Mouse (Mus musculus): ENCODE measurements around the gene Rnd2. TPM values are rescaled to one million over a fixed set of nuclear protein-coding genes. Genes with fewer than 3 reads are reported as not detected.
A peak's percentile ranks its signal among the peaks of the same experiment; 100 is the strongest.
"Not testable (repeated sequence)": the region's sequence is repeated elsewhere in the genome, so short reads cannot be mapped to it uniquely, and the experiment has no call there.

Rnd2 gene
- polyA plus RNA-seq, 1 experiment from 2014 or later: 51.0 TPM

DNA sequence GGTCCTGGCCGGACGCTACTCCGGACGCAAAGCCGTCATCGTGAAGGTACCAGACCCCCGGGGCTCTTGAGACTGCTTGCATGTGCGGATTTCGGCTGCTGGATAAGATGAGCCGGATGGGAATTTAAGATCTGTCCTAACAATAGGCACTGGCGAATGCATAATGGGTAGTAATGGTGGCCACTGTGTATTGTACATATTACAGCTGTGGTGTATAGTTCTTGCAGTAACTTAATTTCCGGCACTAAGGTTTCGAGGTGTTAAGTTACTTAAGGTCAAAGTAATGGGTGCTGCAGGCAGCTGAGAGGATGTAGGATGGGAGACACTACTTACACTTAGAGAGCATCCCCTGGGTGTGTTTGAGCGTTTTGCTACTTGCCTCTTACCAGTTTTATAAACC is 22.0 kb upstream of the Rnd2 start:
- H3K9me3 ChIP-seq (ENCODE audit: control insufficient read depth, low read length): no peaks in the 10 kb centered on the region
- DNase-seq (ENCODE audit: low spot score) (no peak), ATAC-seq (ENCODE audit: low FRiP score) (peak; percentile 1; the same call in 1 of the 2 replicates)
- peak overlapping the region; percentile 93 for H3K9ac ChIP-seq
- WGBS: 2% methylated on average over 14 of the region's 14 CpGs
- peaks cover 14% of the 10 kb centered on the region for H3K4me1 ChIP-seq (replicated peaks; ENCODE audit: control insufficient read depth, insufficient read depth, low read length)
- peak overlapping the region; percentile 94 for H3K27ac ChIP-seq
- H3K4me3 ChIP-seq (replicated peaks; ENCODE audit: low read length): peak overlapping the region; percentile 77
- H3K27me3 ChIP-seq (ENCODE audit: control insufficient read depth, insufficient read depth, low read length): no peaks in the 10 kb centered on the region
- peak overlapping the region; percentile 97 for H3K4me2 ChIP-seq (replicated peaks)
- H3K36me3 ChIP-seq (replicated peaks; ENCODE audit: control insufficient read depth, insufficient read depth): peaks cover 31% of the 10 kb centered on the region

DNA sequence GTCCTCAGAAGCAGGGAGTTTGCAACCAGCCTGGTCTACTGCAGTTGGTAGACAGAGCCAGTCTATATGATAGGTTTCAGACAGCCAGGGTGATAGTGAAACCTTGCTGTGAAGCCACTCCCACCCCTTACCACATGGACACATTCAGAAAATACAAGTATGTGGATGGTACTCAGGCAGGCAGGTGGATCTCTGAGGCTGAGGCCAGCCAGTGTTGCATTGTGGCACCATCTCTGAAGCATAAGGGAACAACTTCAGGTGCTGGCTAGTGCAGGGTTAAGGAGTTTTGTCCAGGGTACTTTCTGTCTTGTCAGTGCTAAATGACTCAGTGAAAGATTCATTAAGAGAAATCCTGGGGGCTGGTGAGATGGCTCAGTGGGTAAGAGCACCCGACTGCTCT is 18.5 kb upstream of the Rnd2 start:
- Histone ChIP-seq H3K36me3 (replicated peaks; ENCODE audit: control insufficient read depth, insufficient read depth) (peaks cover 31% of the 10 kb centered on the region), H3K4me3 (replicated peaks; ENCODE audit: low read length) (no peak overlapping the region), H3K9ac (no peak overlapping the region), H3K27ac (no peak overlapping the region), H3K27me3 (ENCODE audit: control insufficient read depth, insufficient read depth, low read length) (no peaks in the 10 kb centered on the region), H3K9me3 (ENCODE audit: control insufficient read depth, low read length) (no peaks in the 10 kb centered on the region), H3K4me1 (replicated peaks; ENCODE audit: control insufficient read depth, insufficient read depth, low read length) (peaks cover 14% of the 10 kb centered on the region), H3K4me2 (replicated peaks) (no peak overlapping the region)
- ATAC-seq (ENCODE audit: low FRiP score) (no peak), DNase-seq (ENCODE audit: low spot score) (no peak)
- WGBS: 86% methylated on average over 1 of the region's 1 CpGs

DNA sequence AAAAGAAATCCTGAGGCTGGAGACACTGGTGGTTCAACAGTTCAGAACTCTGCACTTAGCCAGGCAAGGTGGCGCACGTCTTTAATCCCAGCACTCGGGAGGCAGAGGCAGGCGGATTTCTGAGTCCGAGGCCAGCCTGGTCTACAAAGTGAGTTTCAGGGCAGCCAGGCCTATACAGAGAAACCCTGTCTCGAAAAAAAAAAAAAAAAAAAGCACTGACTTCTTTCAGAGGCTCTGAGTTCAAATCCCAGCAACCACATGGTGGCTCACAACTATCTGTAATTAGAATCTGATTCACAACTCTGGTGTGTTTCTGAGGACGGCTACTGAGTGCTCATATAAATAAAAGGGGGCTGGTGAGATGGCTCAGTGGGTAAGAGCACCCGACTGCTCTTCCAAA is 17.9 kb upstream of the Rnd2 start:
- WGBS: 96% methylated on average over 8 of the region's 8 CpGs

DNA sequence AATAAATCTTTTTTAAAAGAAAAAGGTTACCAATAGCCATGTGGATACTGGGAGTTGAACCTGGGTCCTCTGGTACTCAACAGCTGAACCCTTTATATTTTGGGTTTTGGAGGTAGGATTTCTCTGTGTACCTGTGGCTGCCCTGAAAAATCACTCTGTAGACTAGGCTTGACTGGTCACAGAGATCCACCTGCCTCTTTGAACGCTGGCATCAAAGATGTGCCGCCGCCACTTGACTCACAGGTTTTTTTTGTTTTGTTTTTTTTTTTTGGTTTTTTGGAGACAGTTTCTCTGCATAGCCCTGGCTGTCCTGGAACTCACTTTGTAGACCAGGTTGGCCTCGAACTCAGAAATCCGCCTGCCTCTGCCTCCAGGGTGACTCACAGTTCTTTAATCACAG is 17.0 kb upstream of the Rnd2 start:
- no peak for ATAC-seq (ENCODE audit: low FRiP score)
- Histone ChIP-seq H3K27me3 (ENCODE audit: control insufficient read depth, insufficient read depth, low read length) (no peaks in the 10 kb centered on the region), H3K4me2 (replicated peaks) (no peak overlapping the region), H3K4me1 (replicated peaks; ENCODE audit: control insufficient read depth, insufficient read depth, low read length) (peaks cover 14% of the 10 kb centered on the region), H3K36me3 (replicated peaks; ENCODE audit: control insufficient read depth, insufficient read depth) (peaks cover 31% of the 10 kb centered on the region), H3K4me3 (replicated peaks; ENCODE audit: low read length) (no peak overlapping the region), H3K9me3 (ENCODE audit: control insufficient read depth, low read length) (no peaks in the 10 kb centered on the region), H3K27ac (no peak overlapping the region), H3K9ac (no peak overlapping the region)
- no peak for DNase-seq (ENCODE audit: low spot score)
- 85% methylated on average over 5 of the region's 5 CpGs for WGBS

More for the DNA sequence above, 17.9 kb upstream of the Rnd2 start:
- peaks cover 31% of the 10 kb centered on the region for H3K36me3 ChIP-seq (replicated peaks; ENCODE audit: control insufficient read depth, insufficient read depth)
- not testable (repeated sequence) for DNase-seq (ENCODE audit: low spot score); H3K27ac ChIP-seq; H3K4me3 ChIP-seq (replicated peaks; ENCODE audit: low read length); H3K9ac ChIP-seq; H3K4me2 ChIP-seq (replicated peaks); H3K9me3 ChIP-seq (ENCODE audit: control insufficient read depth, low read length); ATAC-seq (ENCODE audit: low FRiP score); H3K27me3 ChIP-seq (ENCODE audit: control insufficient read depth, insufficient read depth, low read length)
- H3K4me1 ChIP-seq (replicated peaks; ENCODE audit: control insufficient read depth, insufficient read depth, low read length): peaks cover 14% of the 10 kb centered on the region

DNA sequence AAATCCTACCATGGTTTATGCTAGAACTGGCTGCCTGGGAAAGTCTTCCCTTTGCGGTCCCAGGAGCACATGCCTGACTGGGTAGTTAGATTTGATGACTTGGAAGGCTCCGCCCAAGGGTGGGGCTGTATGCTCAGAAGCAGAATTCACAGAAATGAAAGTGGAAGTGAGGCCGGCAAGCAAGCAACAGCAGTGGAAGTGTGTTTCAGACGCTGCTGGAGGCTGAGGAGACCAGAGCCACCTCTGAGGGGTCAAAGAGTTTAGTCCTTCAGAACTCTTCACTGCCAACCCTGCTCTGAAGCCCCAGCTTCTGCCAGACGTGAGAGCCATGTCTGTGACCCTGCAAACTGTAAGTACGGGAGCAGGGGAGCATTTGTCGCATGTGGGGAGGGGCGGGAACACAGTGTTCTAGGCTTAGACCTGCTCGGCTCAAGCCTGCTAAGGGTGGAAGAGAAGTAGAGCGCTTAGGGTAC is 16.5 kb upstream of the Rnd2 start, which contains the start of gene Ifi35:
Ifi35 (plus strand) TSS at position 134 of the 473 bp plus-strand sequence.
- no peak for DNase-seq (ENCODE audit: low spot score)
- Histone ChIP-seq H3K27ac (no peak within 1 kb of the TSS), H3K4me3 (replicated peaks; ENCODE audit: low read length) (no peak within 1 kb of the TSS; the same call in 1 of the 2 replicates), H3K36me3 (replicated peaks; ENCODE audit: control insufficient read depth, insufficient read depth) (peaks cover 29% of the 10 kb centered on the region), H3K4me1 (replicated peaks; ENCODE audit: control insufficient read depth, insufficient read depth, low read length) (peaks cover 10% of the 10 kb centered on the region), H3K9me3 (ENCODE audit: control insufficient read depth, low read length) (no peaks in the 10 kb centered on the region), H3K27me3 (ENCODE audit: control insufficient read depth, insufficient read depth, low read length) (no peaks in the 10 kb centered on the region), H3K9ac (no peak within 1 kb of the TSS), H3K4me2 (replicated peaks) (peak within 1 kb of the TSS; percentile 21)
- no peak for ATAC-seq (ENCODE audit: low FRiP score)
- 38% methylated on average over 10 of the region's 10 CpGs for WGBS

DNA sequence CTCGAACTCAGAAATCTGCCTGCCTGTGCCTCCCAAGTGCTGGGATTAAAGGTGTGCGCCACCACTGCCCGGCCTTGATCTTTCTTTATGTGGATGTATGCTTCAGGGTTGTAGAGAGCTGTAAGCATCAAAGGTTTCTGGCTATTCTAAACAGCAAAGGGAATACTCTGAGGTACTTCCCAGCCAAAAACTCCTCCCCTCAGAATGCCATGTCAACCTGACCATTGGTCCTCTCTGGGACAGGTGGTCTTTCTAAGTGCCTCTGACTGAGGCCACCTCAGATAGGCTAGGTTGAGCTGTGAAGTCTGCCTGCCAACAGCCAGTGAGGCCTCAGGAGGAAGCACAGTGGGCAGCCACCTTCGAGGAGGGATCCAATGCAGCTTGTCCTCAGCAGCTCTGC is 15.9 kb upstream of the Rnd2 start:
- Histone ChIP-seq H3K36me3 (replicated peaks; ENCODE audit: control insufficient read depth, insufficient read depth) (peaks cover 23% of the 10 kb centered on the region), H3K27ac (no peak overlapping the region), H3K4me2 (replicated peaks) (no peak overlapping the region), H3K27me3 (ENCODE audit: control insufficient read depth, insufficient read depth, low read length) (no peaks in the 10 kb centered on the region), H3K9me3 (ENCODE audit: control insufficient read depth, low read length) (no peaks in the 10 kb centered on the region), H3K4me3 (replicated peaks; ENCODE audit: low read length) (no peak overlapping the region), H3K4me1 (replicated peaks; ENCODE audit: control insufficient read depth, insufficient read depth, low read length) (peaks cover 4% of the 10 kb centered on the region; the same call in 1 of the 2 replicates), H3K9ac (no peak overlapping the region)
- no peak for ATAC-seq (ENCODE audit: low FRiP score)
- WGBS: 88% methylated on average over 4 of the region's 4 CpGs
- no peak for DNase-seq (ENCODE audit: low spot score)

DNA sequence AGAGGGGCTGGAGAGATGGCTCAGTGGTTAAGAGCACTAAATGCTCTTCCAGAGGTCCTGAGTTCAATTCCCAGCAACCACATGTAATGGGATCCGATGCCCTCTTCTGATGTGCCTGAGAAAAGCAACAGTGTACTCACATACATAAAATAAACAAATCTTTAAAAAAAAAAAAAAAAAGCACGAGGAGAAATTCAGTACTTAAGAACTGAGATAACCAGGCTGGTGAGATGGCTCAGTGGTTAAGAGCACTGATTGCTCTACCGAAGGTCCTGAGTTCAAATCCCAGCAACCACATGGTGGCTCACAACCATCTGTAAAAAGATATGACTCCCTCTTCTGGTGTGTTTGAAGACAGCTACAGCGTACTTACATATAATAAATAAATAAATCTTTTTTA is 15.2 kb upstream of the Rnd2 start:
- DNase-seq (ENCODE audit: low spot score); H3K27ac ChIP-seq; H3K27me3 ChIP-seq (ENCODE audit: control insufficient read depth, insufficient read depth, low read length); H3K9ac ChIP-seq; H3K4me2 ChIP-seq (replicated peaks); H3K4me3 ChIP-seq (replicated peaks; ENCODE audit: low read length); H3K9me3 ChIP-seq (ENCODE audit: control insufficient read depth, low read length); ATAC-seq (ENCODE audit: low FRiP score); H3K4me1 ChIP-seq (replicated peaks; ENCODE audit: control insufficient read depth, insufficient read depth, low read length): not testable (repeated sequence)
- H3K36me3 ChIP-seq (replicated peaks; ENCODE audit: control insufficient read depth, insufficient read depth): peaks cover 16% of the 10 kb centered on the region
- WGBS: 89% methylated on average over 4 of the region's 4 CpGs

DNA sequence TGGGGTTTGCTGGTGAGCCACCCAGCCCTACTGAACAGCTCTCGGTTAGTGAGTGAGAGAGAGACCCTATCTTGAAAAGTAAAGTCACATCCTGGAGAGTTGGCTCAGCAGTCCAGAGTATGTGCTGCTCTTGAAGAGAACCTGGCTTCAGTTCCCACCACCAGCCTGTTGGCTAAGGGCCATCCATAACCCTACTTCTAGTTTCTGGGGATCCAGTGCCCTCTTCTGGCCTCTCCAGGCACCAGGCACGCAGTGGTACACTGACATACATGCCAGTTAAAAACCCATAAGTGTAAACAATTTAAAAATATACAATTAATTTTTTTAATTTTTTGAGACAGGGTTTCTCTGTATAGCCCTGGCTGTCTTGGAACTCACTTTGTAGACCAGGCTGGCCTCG is 14.4 kb upstream of the Rnd2 start:
- Histone ChIP-seq H3K4me2 (replicated peaks) (no peak overlapping the region), H3K9me3 (ENCODE audit: control insufficient read depth, low read length) (no peaks in the 10 kb centered on the region), H3K36me3 (replicated peaks; ENCODE audit: control insufficient read depth, insufficient read depth) (peaks cover 8% of the 10 kb centered on the region), H3K4me1 (replicated peaks; ENCODE audit: control insufficient read depth, insufficient read depth, low read length) (no peaks in the 10 kb centered on the region), H3K9ac (no peak overlapping the region), H3K27ac (no peak overlapping the region), H3K27me3 (ENCODE audit: control insufficient read depth, insufficient read depth, low read length) (no peaks in the 10 kb centered on the region), H3K4me3 (replicated peaks; ENCODE audit: low read length) (no peak overlapping the region)
- DNase-seq (ENCODE audit: low spot score): no peak
- ATAC-seq (ENCODE audit: low FRiP score): no peak
- whole genome bisulfite sequencing: 82% methylated on average over 3 of the region's 3 CpGs

DNA sequence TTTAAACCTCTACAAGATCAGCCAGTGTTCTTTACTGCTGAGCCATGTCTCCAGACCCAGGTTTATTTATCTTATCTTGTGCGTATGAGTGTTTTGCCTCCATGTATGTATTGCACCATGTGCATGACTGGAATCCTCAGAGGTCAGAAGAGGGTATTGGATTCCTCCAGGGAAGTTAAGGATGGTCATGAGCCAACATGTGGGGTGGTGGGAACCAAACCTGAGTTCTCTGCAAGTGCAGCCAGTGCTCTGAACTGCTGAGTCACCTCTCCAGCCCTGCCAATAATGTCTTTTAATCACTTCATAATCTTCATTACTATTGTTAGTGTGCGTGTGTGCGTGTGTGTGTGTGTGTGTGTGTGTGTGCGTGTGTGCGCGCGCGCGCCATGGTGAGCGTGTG is 13.3 kb upstream of the Rnd2 start:
- H3K4me1 ChIP-seq (replicated peaks; ENCODE audit: control insufficient read depth, insufficient read depth, low read length): no peaks in the 10 kb centered on the region
- ATAC-seq (ENCODE audit: low FRiP score): no peak
- no peak for DNase-seq (ENCODE audit: low spot score)
- no peak overlapping the region for H3K27ac ChIP-seq
- no peak overlapping the region for H3K9ac ChIP-seq
- H3K27me3 ChIP-seq (ENCODE audit: control insufficient read depth, insufficient read depth, low read length): no peaks in the 10 kb centered on the region
- peaks cover 5% of the 10 kb centered on the region; the same call in 1 of the 2 replicates for H3K36me3 ChIP-seq (replicated peaks; ENCODE audit: control insufficient read depth, insufficient read depth)
- H3K9me3 ChIP-seq (ENCODE audit: control insufficient read depth, low read length): no peaks in the 10 kb centered on the region
- 96% methylated on average over 10 of the region's 10 CpGs for WGBS
- no peak overlapping the region for H3K4me2 ChIP-seq (replicated peaks)
- no peak overlapping the region for H3K4me3 ChIP-seq (replicated peaks; ENCODE audit: low read length)

Measured in hindbrain, embryonic 14.5 days (tissue).